Mouse (Mus musculus) retina, embryonic 14.5 days (tissue): ENCODE measurements around the gene Aebp2.

Experiments
- DNase-seq: peaks from one replicate; pipeline ENCODE4 v3.0.0-alpha.2; 2015; ENCODE audit warnings: low spot score

The Aebp2 gene

DNA sequence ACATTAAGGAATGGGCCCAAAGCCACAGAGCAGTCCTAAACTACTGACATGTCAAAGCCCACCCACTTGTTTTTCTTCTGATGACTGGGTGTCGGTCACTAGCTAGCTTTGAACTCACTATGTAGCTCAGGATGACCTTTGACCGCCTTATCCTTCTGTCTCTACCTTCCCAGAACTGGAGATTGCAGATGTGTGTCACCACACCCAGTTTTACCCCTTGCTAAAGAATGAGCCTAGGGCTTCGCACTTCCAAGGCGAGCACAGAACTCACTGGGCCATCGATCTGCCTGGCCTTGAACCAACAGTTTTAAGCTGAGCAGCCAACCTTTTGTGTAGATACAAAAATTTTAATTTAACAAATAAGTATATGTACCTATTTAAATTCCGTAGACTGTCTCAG lies 13.8 kb upstream of the Aebp2 start:
- DNase-seq, result no peak

DNA sequence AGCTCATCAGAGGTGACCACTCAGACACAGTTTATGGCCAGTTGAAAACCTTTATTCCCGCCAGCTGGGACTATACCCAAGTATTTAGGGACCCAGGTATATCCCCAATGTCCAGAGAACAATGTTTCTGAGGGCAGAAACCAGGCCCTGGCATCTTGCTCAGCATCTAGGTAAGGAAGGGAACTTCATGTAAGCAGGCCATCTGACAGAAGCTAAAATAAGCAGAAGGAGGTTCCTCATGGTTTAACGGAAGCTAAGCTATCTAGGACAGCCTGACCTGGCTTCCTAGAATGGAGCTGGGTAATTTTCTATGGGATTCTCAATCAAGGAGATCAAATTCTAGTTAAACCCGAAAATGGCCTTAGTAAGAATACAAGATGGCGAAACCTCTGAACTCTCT lies 12.9 kb upstream of the Aebp2 start:
- no peak for DNase-seq

DNA sequence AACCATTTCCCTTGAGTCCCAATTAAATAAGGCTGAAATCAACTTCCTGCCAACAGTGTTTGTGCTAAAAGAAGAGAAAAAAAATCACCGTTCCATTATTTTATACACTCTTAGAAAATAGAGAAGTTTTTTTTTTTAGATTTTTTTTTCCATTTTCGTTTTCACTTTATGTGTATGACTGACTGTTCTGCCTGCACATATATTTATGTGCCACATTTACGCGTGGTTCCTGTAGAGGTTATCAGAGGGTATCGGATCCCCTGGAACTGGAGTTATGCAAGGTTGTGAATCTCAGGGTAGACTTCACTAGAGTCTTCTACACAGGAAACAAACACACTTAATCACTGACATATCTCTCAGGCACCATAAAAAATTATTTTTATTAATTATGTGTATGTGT lies 12.3 kb upstream of the Aebp2 start:
- no peak for DNase-seq

DNA sequence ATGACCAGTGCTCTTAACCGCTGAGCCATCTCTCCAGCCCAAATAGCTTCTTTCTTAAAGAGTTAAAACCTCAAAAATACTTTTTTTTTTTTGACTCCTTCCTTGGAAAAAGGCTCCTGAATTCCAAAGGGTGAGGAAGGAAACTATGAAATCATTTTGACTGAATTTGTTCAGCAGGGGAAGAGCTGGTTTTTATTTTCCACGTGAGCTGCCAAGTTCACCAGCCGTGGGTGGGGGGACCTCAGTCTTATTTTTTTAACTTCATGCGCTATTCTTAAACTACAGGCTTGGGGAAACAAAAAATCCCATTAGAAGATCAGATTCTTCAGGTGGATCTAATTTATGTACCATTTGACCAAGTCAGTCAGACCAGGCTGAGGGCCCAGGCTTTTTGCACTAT lies 11.2 kb upstream of the Aebp2 start:
- DNase-seq, result no peak

DNA sequence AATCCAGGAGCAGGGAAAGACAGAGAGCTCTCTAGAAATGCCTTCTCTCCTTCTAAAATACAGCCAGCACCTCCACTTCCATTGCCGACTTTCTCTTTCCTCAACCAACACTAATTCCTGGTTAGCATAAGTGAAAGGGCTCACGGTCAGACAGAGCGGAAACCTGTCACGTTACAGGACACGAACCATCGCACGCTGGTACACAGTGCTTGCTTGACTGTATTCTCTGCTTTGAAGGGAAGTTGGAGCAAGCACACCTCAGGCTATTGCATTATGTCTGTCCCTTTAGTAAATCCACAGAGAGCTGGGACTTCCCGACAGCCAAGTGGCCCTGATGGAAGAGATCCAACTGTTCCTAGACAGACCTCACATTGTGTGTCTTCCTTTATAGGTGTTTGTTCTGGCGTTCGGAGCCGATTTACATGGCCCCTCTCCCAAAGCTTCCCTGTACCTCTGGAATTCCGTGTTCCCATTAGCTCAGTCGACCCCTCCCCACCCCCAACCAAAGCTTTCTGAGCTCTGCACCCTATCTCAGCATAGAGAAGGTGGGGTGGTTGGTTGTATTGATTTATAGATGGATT lies 10.5 kb upstream of the Aebp2 start:
- DNase-seq, result no peak

DNA sequence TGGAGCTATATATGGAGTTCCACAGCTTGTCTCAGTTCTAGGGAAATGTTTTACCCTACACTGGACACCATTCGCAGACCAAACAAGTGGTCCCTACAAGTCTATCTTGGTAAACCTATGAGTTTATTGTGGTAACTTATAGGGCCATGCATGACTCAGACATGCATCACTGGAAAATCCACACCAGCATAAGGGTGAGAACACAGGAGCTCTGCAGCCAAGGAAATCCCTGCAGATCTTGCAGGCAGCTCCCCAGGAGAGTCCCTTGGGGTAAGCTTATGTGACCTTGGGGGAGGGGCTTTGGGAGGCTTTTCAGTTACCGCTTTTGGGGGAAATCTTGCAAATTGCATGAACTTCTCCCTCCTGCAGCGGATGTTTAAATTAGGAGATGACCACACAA lies 8.6 kb upstream of the Aebp2 start:
- no peak for DNase-seq

DNA sequence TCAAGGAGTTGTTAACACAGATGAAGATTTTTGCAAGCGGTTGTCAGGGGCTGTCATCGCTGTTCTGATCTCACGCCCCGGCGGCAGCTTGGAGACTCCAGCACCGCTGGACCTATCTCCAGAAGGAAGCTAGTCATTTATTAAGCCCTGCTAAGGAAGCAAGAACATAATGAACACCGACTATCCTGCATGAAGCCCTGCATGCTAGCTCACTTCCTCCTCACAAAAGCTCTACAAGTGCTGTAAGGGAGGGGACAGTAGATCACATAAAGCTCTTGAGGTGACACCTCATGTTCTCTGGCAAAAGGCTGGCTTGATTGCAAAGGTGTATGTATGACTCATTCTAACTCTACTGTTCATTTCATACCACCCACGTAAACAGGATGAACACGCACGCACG lies 7.8 kb upstream of the Aebp2 start:
- no peak for DNase-seq

DNA sequence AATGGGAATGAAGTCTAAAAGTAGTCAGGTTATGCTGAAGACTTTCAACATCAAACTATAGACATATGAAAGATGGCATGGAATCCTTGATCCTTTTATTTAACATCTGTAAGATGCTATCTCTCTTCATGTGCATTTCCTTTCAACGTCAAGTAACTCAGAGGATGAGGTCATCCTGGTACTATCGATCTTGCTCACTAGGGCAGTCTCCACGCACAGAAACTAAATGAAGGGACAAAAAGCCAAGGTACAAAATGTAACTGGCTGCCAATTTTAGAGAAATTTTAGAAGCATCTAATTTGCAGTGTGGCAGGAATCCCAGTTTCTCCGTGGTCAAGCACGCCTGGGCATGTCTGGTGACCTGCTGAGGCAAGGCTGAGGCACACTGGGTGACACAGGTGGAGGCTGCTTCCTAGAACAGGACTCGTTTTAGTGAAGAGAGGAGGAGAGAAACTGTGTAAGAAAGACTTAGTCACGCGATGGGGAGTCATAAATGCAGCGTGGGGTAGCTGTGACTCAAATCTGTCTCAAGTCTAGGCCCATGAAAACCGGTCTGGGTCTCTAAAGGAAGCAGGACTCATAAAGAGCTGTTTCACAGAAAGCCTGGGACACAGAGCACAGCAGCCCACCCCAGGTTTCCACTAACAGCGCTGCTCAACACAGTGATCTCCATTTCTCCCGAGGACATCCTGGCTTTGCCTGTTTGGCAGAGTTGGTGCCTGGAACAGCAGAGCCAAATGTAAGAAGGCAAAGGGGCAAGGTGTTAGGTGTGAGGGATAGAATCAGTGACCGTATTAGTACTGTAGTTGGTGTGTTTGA lies 1.7 kb upstream of the Aebp2 start:
- no peak for DNase-seq

DNA sequence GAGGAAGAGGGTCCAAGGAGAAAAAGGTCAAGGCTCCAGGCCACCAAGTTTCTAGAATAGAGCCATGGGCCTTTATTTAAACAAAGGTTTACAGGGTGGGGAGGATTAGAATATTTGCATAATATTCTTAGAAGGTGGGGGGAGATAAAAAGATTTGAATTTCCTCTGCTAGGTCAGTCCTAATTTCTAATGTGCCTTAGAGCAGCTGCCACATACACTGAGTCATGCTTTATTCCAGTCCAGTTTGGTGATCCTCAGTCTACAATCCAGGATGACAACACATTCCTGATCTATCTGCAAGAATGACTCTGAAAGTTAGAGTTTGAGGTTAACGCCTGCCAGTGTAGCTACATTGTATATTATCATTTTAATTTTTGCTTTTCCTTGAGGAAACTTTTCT lies 841 bp upstream of the Aebp2 start:
- no peak for DNase-seq

DNA sequence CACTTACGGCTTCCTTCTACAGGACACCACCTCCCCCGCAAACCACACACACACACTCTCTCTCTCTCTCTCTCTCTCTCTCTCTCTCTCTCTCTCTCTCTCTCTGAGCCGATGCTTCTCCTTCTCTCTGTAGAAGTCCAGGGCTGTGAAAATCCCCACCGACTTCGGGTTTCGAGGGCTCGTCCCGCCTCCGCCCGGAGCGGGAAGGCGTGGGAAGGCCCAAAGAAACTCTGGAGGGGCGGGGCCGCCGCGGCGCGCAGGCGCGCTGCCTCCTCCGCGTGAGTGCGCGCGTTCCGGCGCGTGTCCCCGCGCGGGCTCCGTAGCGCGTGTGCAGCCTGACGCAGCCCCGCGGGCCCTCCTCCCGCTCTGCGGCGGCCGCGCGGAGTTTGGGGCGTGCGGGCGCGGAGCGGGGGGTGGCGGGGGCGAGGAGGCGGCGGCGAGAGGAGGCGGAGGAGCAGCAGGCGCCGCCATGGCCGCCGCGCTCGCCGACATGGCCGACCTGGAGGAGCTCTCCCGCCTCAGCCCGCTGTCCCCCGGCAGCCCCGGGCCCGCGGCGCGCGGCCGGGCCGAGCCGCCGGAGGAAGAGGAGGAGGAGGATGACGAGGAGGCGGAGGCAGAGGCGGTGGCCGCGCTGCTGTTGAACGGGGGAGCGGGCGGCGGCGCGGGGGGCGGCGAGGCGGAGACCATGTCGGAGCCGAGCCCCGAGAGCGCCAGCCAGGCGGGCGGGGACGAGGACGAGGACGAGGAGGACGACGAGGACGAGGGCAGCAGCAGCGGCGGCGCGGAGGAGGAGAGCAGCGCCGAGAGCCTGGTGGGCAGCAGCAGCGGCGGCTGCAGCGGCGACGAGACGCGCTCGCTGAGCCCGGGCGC lies 998 bp downstream of the Aebp2 start:
- DNase-seq, result peak; percentile 94

DNA sequence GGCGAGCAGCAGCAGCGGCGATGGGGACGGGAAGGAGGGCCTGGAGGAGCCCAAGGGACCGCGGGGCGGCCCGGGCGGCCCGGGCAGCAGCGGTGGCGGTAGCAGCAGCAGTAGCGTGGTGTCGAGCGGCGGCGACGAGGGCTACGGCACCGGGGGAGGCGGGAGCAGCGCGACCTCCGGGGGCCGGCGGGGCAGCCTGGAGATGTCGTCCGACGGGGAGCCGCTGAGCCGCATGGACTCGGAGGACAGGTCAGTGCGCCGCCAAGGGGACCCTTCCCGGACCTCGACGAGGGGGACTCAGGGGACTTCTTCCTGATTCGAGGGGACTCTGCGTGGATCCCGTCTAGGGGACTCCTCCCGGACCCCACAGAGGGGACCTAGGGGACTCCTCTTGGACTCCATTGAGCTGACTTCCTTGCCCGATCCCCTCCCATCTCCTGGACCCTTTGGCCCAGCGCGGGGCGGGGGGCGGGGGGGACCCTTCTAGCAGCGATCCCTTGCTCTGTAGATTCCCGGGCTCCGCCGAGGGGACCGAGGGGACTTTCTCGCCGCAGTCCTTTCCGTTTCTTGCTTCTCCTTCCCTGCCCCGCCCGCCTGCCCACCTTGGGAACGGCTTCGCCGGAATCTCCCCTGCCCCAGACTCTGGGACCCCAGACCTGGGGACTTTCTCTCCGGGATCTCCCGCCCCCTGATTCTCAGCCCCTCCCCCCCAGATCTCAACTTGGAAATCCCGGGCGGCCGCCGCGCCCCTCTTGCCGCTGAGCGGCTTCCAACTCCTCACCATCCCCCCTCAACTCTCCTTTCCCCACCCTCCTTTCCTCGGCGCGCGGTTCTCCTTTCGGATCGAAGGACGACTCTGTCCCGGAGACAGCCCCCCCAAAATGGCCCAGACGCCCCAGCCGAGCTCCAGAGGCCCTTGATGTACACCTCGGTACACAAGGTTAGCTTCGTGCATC lies 1.9 kb downstream of the Aebp2 start:
- peak; percentile 55 for DNase-seq

DNA sequence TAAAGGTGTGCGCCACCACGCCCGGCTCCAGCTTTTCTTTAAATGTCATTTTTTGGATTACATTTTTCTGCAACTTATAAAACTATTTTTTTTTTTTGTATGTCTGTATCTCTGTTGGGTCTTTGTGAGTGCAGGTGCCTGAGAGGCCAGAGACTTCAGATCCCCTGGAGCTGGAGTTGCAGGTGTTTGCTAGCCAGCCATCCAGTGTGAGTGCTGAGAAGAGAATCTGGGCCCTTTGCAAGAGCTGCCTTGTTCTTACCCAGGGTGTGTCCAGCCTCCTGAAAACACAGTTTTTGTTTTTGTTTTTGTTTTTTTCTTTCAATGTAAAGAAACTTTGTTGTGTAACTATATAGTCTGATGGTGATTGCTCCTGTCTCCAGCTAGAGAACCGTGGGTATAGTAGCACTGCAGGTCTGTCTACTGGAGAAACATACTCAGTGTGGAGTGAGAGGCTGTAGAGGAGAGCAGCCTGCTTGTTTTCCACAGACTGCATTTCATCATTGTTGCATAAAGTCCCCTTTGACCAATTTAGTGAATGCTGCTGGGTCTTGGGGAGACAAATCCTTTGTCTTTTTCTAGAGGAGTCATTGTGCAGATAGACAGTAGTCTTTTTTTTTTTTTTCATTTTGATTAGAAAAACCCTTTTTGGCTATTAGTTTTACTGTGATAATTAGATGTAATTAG lies 6.9 kb downstream of the Aebp2 start:
- DNase-seq, result no peak

DNA sequence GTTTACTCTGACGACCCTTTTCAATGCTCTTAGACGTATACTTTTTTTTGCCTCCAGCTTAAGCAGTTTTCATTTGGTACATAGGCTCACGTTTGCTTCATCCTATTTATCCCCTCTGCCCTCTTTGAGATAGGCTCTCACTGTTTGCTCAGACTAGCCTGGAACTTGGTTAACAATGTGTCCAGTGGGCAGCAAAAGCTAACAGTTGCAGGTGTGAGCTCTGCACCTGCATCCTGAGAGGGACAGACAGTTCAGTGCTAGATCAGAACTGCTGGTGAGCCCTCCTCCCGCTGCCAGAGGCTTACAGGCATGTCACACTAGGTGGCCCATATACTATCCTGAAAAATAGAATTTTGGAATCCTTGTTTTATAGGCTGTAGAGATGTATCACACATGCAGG lies 7.8 kb downstream of the Aebp2 start:
- no peak for DNase-seq

DNA sequence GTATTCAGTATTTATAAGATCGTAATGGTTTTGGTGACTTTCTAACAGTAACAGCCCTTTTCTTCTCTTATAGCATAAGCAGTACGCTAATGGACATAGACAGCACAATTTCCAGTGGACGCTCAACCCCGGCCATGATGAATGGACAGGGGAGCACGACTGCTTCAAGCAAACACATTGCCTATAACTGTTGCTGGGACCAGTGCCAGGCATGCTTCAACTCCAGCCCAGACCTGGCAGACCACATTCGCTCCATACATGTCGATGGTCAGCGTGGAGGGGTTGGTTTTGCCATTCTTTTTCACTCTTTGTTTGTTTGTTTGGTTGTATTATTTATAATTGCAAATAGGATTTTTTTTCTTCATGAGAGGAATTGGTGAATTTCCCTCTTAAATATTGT lies 11.2 kb downstream of the Aebp2 start:
- no peak for DNase-seq

DNA sequence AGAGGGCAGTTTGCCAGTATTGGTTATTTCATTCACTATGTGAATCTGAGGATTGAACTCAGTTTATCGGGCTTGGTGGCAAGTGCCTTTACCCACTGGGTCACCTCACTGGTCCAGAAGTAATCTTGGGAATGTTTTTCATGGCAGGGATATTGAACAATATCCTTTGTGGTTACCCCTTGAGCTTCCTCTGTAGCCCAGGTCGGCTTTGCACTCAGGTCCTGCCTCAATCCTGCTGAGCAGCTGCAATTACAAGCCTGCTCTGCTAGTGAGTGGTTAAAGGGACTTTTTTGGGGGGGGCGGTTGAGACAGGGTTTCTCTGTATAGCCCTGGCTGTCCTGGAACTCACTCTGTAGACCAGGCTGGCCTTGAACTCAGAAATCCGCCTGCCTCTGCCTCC lies 13.8 kb downstream of the Aebp2 start:
- no peak for DNase-seq

DNA sequence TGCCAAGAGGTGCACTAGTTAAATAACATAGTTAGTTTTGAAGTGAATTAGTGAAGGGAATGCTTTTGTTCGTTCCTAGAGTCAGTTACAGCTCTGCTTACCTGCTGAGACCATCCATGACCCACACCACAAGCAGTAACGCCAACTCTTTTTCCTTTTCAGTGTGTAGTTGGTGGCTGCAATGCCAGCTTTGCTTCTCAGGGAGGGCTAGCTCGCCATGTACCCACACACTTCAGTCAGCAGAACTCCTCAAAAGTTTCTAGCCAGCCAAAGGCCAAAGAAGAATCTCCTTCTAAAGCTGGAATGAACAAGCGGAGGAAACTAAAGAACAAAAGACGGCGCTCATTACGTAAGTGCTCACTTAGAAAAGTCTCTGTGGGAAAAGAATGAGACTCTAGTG lies 19.5 kb downstream of the Aebp2 start:
- no peak for DNase-seq

DNA sequence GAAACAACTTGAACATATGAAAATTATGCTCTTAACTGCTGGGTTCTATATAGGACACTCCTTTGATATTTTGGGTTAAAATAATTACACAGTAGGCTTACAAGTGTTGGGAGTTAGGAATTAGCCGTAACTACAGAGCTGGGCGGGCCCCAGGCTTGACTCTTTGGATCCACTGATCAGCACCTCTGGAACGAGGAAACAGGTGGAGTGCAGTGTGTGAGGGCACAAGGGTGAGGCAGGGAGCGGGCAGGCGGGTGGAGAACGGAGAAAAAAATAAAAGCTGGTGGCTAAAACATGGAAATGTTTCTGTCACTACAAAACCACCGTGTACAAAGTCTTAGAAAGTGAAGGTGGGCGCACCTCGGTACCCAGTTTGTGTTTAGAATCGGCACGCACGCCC lies 20.2 kb downstream of the Aebp2 start:
- no peak for DNase-seq

DNA sequence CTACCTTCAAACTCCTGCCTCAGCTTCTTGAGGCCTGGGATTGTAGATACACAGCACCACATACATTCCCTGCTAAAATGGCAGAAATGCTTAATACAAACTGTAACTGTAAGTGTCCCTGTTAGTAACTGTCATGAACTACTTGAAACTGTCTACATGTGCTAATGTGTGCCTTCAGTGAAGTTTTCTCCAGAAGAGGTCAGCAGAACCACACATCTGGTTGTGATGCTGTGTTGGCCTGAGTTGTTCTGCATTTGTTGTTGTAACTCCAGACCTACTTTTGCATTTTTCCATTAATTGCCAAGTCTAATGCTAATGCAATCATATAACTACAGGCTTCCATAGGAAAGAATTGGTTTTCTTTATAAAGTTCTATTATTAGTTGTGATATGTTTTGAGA lies 23.5 kb downstream of the Aebp2 start:
- no peak for DNase-seq

DNA sequence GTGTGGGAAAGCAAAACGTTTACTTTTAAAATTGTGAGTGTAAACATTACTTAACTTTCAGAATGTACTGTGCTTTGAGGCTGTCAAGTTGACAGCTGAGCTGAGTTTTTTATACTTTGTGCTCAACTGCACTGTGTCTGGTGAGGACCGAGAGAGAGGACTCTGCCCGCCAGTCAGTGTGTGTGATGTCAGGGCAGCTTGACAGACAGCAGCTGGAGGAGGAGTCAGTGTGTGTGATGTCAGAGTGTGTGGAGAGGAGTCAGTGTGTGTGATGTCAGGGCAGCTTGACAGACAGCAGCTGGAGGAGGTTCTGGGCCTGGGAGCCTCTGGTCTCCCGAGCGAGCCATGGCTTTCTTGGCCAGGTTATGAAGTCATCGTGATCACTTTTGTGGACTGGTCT lies 24.4 kb downstream of the Aebp2 start:
- no peak for DNase-seq

DNA sequence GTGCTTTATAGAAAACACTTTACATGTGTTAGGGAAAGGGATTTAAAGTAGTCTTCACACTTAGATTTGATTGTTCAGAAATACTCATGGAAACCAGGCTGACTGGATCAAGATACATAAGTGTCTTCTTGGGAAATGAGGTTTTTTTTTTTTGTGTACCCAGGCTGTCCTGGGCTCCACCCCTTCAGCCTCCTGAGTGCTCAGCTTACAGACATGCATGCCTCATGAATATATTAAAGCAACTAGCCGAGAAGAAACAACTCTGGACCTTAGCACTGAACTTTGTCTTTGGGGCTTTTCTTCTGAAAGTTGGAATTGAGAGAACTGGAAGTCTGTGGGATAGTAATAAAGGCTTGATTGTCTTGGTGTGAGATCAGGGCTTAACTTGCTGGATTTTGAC lies 27.3 kb downstream of the Aebp2 start:
- DNase-seq, result no peak

DNA sequence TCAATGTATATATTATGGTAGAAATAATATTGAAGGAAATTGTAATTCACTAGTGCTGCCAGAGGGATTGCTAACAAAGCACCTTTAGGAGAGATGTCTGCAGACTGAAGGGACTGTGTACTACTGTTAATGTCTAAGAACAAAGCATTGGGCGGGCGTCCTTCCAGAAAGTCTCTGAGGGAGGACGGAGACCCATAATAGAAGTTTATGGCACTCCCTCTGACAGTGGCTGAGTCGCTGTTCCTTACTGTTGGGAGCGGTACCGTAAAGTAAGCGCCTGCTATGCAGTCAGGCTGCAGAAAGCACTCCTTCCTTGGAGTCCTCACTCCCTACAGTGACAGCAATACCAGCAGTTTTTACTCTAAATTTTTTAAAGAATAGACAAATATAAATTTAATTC lies 29.5 kb downstream of the Aebp2 start:
- DNase-seq, result no peak
